40 mouse cellular contexts compared by ENCODE assay signal in genomic region chr4:115575255-115575654, GRCm38 (mm10). TPM values are rescaled to one million over a fixed set of nuclear protein-coding genes. Genes with fewer than 3 reads are reported as not detected.
"Had no signal": no experiment of that assay in that cellular context is flagged by ENCODE, and none has a peak within 500 bp of the region (broad histone marks: within the 10 kb centered on the region; RNA-seq: fewer than 3 reads in every experiment).

No protein-coding gene starts in this region.

- H3K4me2 ChIP-seq: embryonic facial prominence, embryonic 12.5 days; embryonic facial prominence, embryonic 13.5 days; embryonic facial prominence, embryonic 15.5 days; forebrain, embryonic 12.5 days; forebrain, embryonic 13.5 days; forebrain, embryonic 15.5 days had no signal

- H3K4me1 ChIP-seq: embryonic facial prominence, embryonic 10.5 days; embryonic facial prominence, embryonic 12.5 days; embryonic facial prominence, embryonic 13.5 days; embryonic facial prominence, embryonic 15.5 days; forebrain, embryonic 10.5 days; forebrain, embryonic 12.5 days; forebrain, embryonic 13.5 days; forebrain, embryonic 15.5 days had no signal

- H3K9ac ChIP-seq: embryonic facial prominence, embryonic 12.5 days; embryonic facial prominence, embryonic 13.5 days; embryonic facial prominence, embryonic 15.5 days; forebrain, embryonic 12.5 days; forebrain, embryonic 13.5 days; forebrain, embryonic 15.5 days; forebrain, postnatal 0 days had no signal

- H3K27me3 ChIP-seq: embryonic facial prominence, embryonic 12.5 days; embryonic facial prominence, embryonic 13.5 days; embryonic facial prominence, embryonic 15.5 days; forebrain, embryonic 12.5 days; forebrain, embryonic 13.5 days; forebrain, embryonic 15.5 days had no signal

- ATAC-seq: forebrain, embryonic 13.5 days; forebrain, embryonic 14.5 days; forebrain, embryonic 15.5 days; forebrain, embryonic 16.5 days; forebrain, postnatal 0 days had no signal

- H3K36me3 ChIP-seq: embryonic facial prominence, embryonic 10.5 days; embryonic facial prominence, embryonic 12.5 days; embryonic facial prominence, embryonic 13.5 days; embryonic facial prominence, embryonic 15.5 days; forebrain, embryonic 10.5 days; forebrain, embryonic 12.5 days; forebrain, embryonic 15.5 days had no signal

- DNase-seq: cerebellum, adult 2 months; cerebellum, adult 8-10 months; cerebellum, adult 9-10 months; cerebellum, adult 9-11 months; cerebellum, postnatal 10 days; cerebellum, postnatal 14 days; cerebellum, postnatal 25 days; cerebellum, postnatal 36 days; embryo, embryonic 11 days; forebrain, postnatal 0 days; gastrocnemius, adult 2 months; gastrocnemius, postnatal 10 days; gastrocnemius, postnatal 14 days; gastrocnemius, postnatal 25 days; gastrocnemius, postnatal 36 days; heart, adult 11 months; heart, adult 2 months had no signal

- H3K9me3 ChIP-seq: embryonic facial prominence, embryonic 10.5 days; embryonic facial prominence, embryonic 12.5 days; embryonic facial prominence, embryonic 13.5 days; embryonic facial prominence, embryonic 15.5 days; forebrain, embryonic 10.5 days; forebrain, embryonic 12.5 days; forebrain, embryonic 13.5 days; forebrain, embryonic 15.5 days had no signal

- H3K4me3 ChIP-seq: embryonic facial prominence, embryonic 10.5 days; embryonic facial prominence, embryonic 12.5 days; embryonic facial prominence, embryonic 13.5 days; embryonic facial prominence, embryonic 15.5 days; erythroblast, embryonic 14.5 days; forebrain, embryonic 10.5 days; forebrain, embryonic 12.5 days; forebrain, embryonic 13.5 days; forebrain, embryonic 15.5 days; gastrocnemius, adult 2 months; heart, adult 2 months had no signal

- H3K27ac ChIP-seq: embryonic facial prominence, embryonic 10.5 days; embryonic facial prominence, embryonic 12.5 days; embryonic facial prominence, embryonic 13.5 days; embryonic facial prominence, embryonic 15.5 days; forebrain, embryonic 10.5 days; forebrain, embryonic 12.5 days; forebrain, embryonic 13.5 days; forebrain, embryonic 15.5 days; gastrocnemius, adult 2 months; heart, adult 2 months had no signal

RNA-seq across cellular contexts. Expression of gene Cyp4a31, which starts 11.8 kb away (rescaled TPM):
- total RNA-seq: common myeloid progenitor, adult 5-6 weeks; forebrain, postnatal 0 days; gastrocnemius, adult 2 months; gastrocnemius, adult 8-10 months; gastrocnemius, postnatal 10 days; gastrocnemius, postnatal 14 days; gastrocnemius, postnatal 25 days; gastrocnemius, postnatal 36 days; gastrocnemius, postnatal 4 days; granulocyte monocyte progenitor cell, adult 5-6 weeks; heart, adult 18-20 months; heart, adult 2 months had no signal
- polyA plus RNA-seq: cerebellum, adult 2 months; cortical plate, adult 2 months; embryonic facial prominence, embryonic 10.5 days; embryonic facial prominence, embryonic 11.5 days; embryonic facial prominence, embryonic 12.5 days; embryonic facial prominence, embryonic 13.5 days; embryonic facial prominence, embryonic 14.5 days; embryonic facial prominence, embryonic 15.5 days; erythroblast, embryonic 14.5 days; forebrain, embryonic 10.5 days; forebrain, embryonic 11.5 days; forebrain, embryonic 12.5 days; forebrain, embryonic 13.5 days; forebrain, embryonic 14.5 days; forebrain, embryonic 15.5 days; forebrain, embryonic 16.5 days; forebrain, postnatal 0 days; frontal cortex, adult 2 months; gonadal fat pad, adult 2 months; heart, adult 2 months had no signal

RNA-seq across cellular contexts. Expression of gene Cyp4a32, which starts 25.5 kb away (rescaled TPM):
- total RNA-seq: common myeloid progenitor, adult 5-6 weeks; forebrain, postnatal 0 days; gastrocnemius, adult 18-20 months; gastrocnemius, adult 2 months; gastrocnemius, adult 8-10 months; gastrocnemius, postnatal 10 days; gastrocnemius, postnatal 14 days; gastrocnemius, postnatal 25 days; gastrocnemius, postnatal 36 days; gastrocnemius, postnatal 4 days; granulocyte monocyte progenitor cell, adult 5-6 weeks; heart, adult 18-20 months; heart, adult 2 months had no signal
- polyA plus RNA-seq: cerebellum, adult 2 months; cortical plate, adult 2 months; embryonic facial prominence, embryonic 10.5 days; embryonic facial prominence, embryonic 11.5 days; embryonic facial prominence, embryonic 12.5 days; embryonic facial prominence, embryonic 13.5 days; embryonic facial prominence, embryonic 14.5 days; embryonic facial prominence, embryonic 15.5 days; erythroblast, embryonic 14.5 days; forebrain, embryonic 10.5 days; forebrain, embryonic 11.5 days; forebrain, embryonic 12.5 days; forebrain, embryonic 13.5 days; forebrain, embryonic 14.5 days; forebrain, embryonic 15.5 days; forebrain, embryonic 16.5 days; forebrain, postnatal 0 days; frontal cortex, adult 2 months; gonadal fat pad, adult 2 months; heart, adult 2 months had no signal

RNA-seq across cellular contexts. Expression of gene Cyp4a10, which starts 57.2 kb away (rescaled TPM):
- total RNA-seq: common myeloid progenitor, adult 5-6 weeks; forebrain, postnatal 0 days; gastrocnemius, adult 2 months; gastrocnemius, postnatal 10 days; gastrocnemius, postnatal 14 days; gastrocnemius, postnatal 25 days; granulocyte monocyte progenitor cell, adult 5-6 weeks; heart, adult 18-20 months had no signal
- polyA plus RNA-seq: cerebellum, adult 2 months; cortical plate, adult 2 months; embryonic facial prominence, embryonic 10.5 days; embryonic facial prominence, embryonic 11.5 days; embryonic facial prominence, embryonic 12.5 days; embryonic facial prominence, embryonic 13.5 days; embryonic facial prominence, embryonic 14.5 days; embryonic facial prominence, embryonic 15.5 days; erythroblast, embryonic 14.5 days; forebrain, embryonic 10.5 days; forebrain, embryonic 11.5 days; forebrain, embryonic 12.5 days; forebrain, embryonic 13.5 days; forebrain, embryonic 14.5 days; forebrain, embryonic 15.5 days; forebrain, embryonic 16.5 days; forebrain, postnatal 0 days; frontal cortex, adult 2 months; heart, adult 2 months had no signal
